Mouse (Mus musculus) forebrain, embryonic 16.5 days (tissue): Measurements from ENCODE around the gene Gpr37l1. TPM values are rescaled to one million over a fixed set of nuclear protein-coding genes. Genes with fewer than 3 reads are reported as not detected.
A peak's percentile ranks its signal among the peaks of the same experiment; 100 is the strongest.

ENCODE experiments used
- ATAC-seq: fragments of 200-750 bp; cut with Nextera tagmentation; 2 replicates; pipeline ENCODE4 v1.8.0; 2017; ENCODE audit warnings: mild to moderate bottlenecking, moderate library complexity
- H3K27ac ChIP-seq: fragments of 300-500 bp; sonication (generic); 2 replicates; pipeline ENCODE4 v1.5.1; 2014; ENCODE audit warnings: low read length, control low read depth
- H3K27me3 ChIP-seq: fragments of 300-500 bp; sonication (generic); replicated peaks from 2 replicates; pipeline ENCODE4 v1.6.1; 2014; ENCODE audit warnings: low read length; ENCODE audit not compliant: control insufficient read depth, insufficient read depth
- H3K36me3 ChIP-seq: fragments of 300-500 bp; sonication (generic); 2 replicates; pipeline ENCODE4 v1.6.1; 2014; ENCODE audit not compliant: control insufficient read depth, insufficient read depth
- H3K4me1 ChIP-seq: fragments of 300-500 bp; sonication (generic); replicated peaks from 2 replicates; pipeline ENCODE4 v1.6.1; 2014; ENCODE audit warnings: low read length; ENCODE audit not compliant: control insufficient read depth, insufficient read depth
- H3K4me2 ChIP-seq: fragments of 300-500 bp; sonication (generic); 2 replicates; pipeline ENCODE4 v1.6.1; 2014; ENCODE audit warnings: mild to moderate bottlenecking, low read length, control low read depth
- H3K4me3 ChIP-seq: fragments of 300-500 bp; sonication (generic); replicated peaks from 2 replicates; pipeline ENCODE4 v1.5.1; 2014; ENCODE audit warnings: mild to moderate bottlenecking, low read length, control low read depth
- H3K9ac ChIP-seq: fragments of 300-500 bp; sonication (generic); replicated peaks from 2 replicates; pipeline ENCODE4 v1.6.1; 2014; ENCODE audit warnings: low read depth, low read length, control low read depth
- H3K9me3 ChIP-seq: fragments of 300-500 bp; sonication (generic); 2 replicates; pipeline ENCODE4 v1.6.1; 2016; ENCODE audit warnings: low read length; ENCODE audit not compliant: control insufficient read depth
- WGBS: fragments of 180-500 bp; shearing (Covaris S2); extraction: QIAGEN DNeasy Blood & Tissue Kit; methylation state at CpG from one replicate; pipeline ENCODE4 v1.1.7; 2014; 5-methylcytosine and 5-hydroxymethylcytosine counted together
- polyA plus RNA-seq: library from polyadenylated mRNA; unstranded; fragments of >200 nt; fragmentation: Nextera tagmentation; extraction: Ambion mirVana; gene quantifications from 2 replicates; pipeline ENCODE4 v1.2.1, GENCODE M21; 2015

The Gpr37l1 gene
- polyA plus RNA-seq, 1 experiment from 2014 or later: 0.24 TPM

GRCm38 (mm10) chr1:135159074-135159473 is 8.4 kb downstream of the Gpr37l1 start:
- Histone ChIP-seq H3K27me3 (no peaks in the 10 kb centered on the region), H3K9ac (no peak overlapping the region), H3K27ac (peak overlapping the region; percentile 54; the same call in 1 of the 2 replicates), H3K4me1 (peaks cover 19% of the 10 kb centered on the region), H3K9me3 (no peaks in the 10 kb centered on the region), H3K4me2 (no peak overlapping the region), H3K36me3 (peaks cover 10% of the 10 kb centered on the region; the same call in 1 of the 2 replicates), H3K4me3 (no peak overlapping the region)
- ATAC-seq: peak; percentile 63
- 13% methylated on average over 7 of the region's 7 CpGs for WGBS

GRCm38 (mm10) chr1:135158633-135159032 is 8.8 kb downstream of the Gpr37l1 start:
- no peak overlapping the region for H3K9ac ChIP-seq
- H3K36me3 ChIP-seq: peaks cover 10% of the 10 kb centered on the region; the same call in 1 of the 2 replicates
- H3K27ac ChIP-seq: peak overlapping the region; percentile 60
- no peaks in the 10 kb centered on the region for H3K27me3 ChIP-seq
- 10% methylated on average over 5 of the region's 5 CpGs for WGBS
- peak; percentile 75 for ATAC-seq
- H3K4me1 ChIP-seq: peaks cover 22% of the 10 kb centered on the region
- H3K4me3 ChIP-seq: no peak overlapping the region
- no peaks in the 10 kb centered on the region for H3K9me3 ChIP-seq
- H3K4me2 ChIP-seq: no peak overlapping the region

- H3K9me3 ChIP-seq: no peaks in the 10 kb centered on the region
- WGBS: 85% methylated on average over 6 of the region's 6 CpGs
- peaks cover 28% of the 10 kb centered on the region for H3K4me1 ChIP-seq
- H3K9ac ChIP-seq: no peak overlapping the region
- no peak for ATAC-seq
- H3K27ac ChIP-seq: no peak overlapping the region
- H3K27me3 ChIP-seq: no peaks in the 10 kb centered on the region
- no peak overlapping the region for H3K4me3 ChIP-seq
- peaks cover 10% of the 10 kb centered on the region; the same call in 1 of the 2 replicates for H3K36me3 ChIP-seq
- no peak overlapping the region for H3K4me2 ChIP-seq
Observed at GRCm38 (mm10) chr1:135156300-135156699, 11.2 kb downstream of the Gpr37l1 start.

- Histone ChIP-seq H3K9me3 (no peaks in the 10 kb centered on the region), H3K4me2 (peak overlapping the region; percentile 42), H3K27me3 (no peaks in the 10 kb centered on the region), H3K36me3 (peaks cover 10% of the 10 kb centered on the region; the same call in 1 of the 2 replicates), H3K4me1 (peaks cover 42% of the 10 kb centered on the region), H3K4me3 (peak overlapping the region; percentile 18; the same call in 1 of the 2 replicates), H3K9ac (peak overlapping the region; percentile 58), H3K27ac (peak overlapping the region; percentile 88)
- peak; percentile 62 for ATAC-seq
- 2% methylated on average over 14 of the region's 14 CpGs for WGBS
Observed at GRCm38 (mm10) chr1:135154411-135154959, 13.0 kb downstream of the Gpr37l1 start.

- no peaks in the 10 kb centered on the region for H3K27me3 ChIP-seq
- H3K4me1 ChIP-seq: peaks cover 42% of the 10 kb centered on the region
- peak overlapping the region; percentile 58 for H3K9ac ChIP-seq
- ATAC-seq: no peak; the same call in 1 of the 2 replicates
- H3K36me3 ChIP-seq: peaks cover 10% of the 10 kb centered on the region; the same call in 1 of the 2 replicates
- no peaks in the 10 kb centered on the region for H3K9me3 ChIP-seq
- WGBS: 16% methylated on average over 13 of the region's 13 CpGs
- peak overlapping the region; percentile 88 for H3K27ac ChIP-seq
- peak overlapping the region; percentile 41 for H3K4me2 ChIP-seq
- peak overlapping the region; percentile 4; the same call in 1 of the 2 replicates for H3K4me3 ChIP-seq
Observed at GRCm38 (mm10) chr1:135154011-135154410, 13.5 kb downstream of the Gpr37l1 start.

GRCm38 (mm10) chr1:135148996-135149395 is 18.5 kb downstream of the Gpr37l1 start:
- Histone ChIP-seq H3K4me3 (peak overlapping the region; percentile 100), H3K27ac (peak overlapping the region; percentile 95), H3K4me2 (peak overlapping the region; percentile 93), H3K36me3 (no peaks in the 10 kb centered on the region), H3K9ac (0 out of 2 replicates have a peak overlapping the region, but pooled peaks have one; percentile 1), H3K9me3 (no peaks in the 10 kb centered on the region), H3K27me3 (no peaks in the 10 kb centered on the region), H3K4me1 (peaks cover 45% of the 10 kb centered on the region)
- WGBS: 13% methylated on average over 5 of the region's 5 CpGs
- ATAC-seq: no peak

GRCm38 (mm10) chr1:135148476-135148875 is 19.0 kb downstream of the Gpr37l1 start:
- Histone ChIP-seq H3K27me3 (no peaks in the 10 kb centered on the region), H3K4me2 (peak overlapping the region; percentile 93), H3K9ac (peak overlapping the region; percentile 99), H3K4me3 (peak overlapping the region; percentile 100), H3K4me1 (peaks cover 42% of the 10 kb centered on the region), H3K9me3 (no peaks in the 10 kb centered on the region), H3K27ac (peak overlapping the region; percentile 95), H3K36me3 (no peaks in the 10 kb centered on the region)
- ATAC-seq: no peak
- 59% methylated on average over 4 of the region's 4 CpGs for WGBS

GRCm38 (mm10) chr1:135147702-135148058 is 19.8 kb downstream of the Gpr37l1 start:
- Histone ChIP-seq H3K4me3 (peak overlapping the region; percentile 100), H3K36me3 (no peaks in the 10 kb centered on the region), H3K9ac (peak overlapping the region; percentile 99), H3K27ac (peak overlapping the region; percentile 95), H3K9me3 (no peaks in the 10 kb centered on the region), H3K27me3 (no peaks in the 10 kb centered on the region), H3K4me1 (peaks cover 42% of the 10 kb centered on the region), H3K4me2 (peak overlapping the region; percentile 93)
- peak; percentile 6 for ATAC-seq
- WGBS: 0% methylated on average over 7 of the region's 7 CpGs

GRCm38 (mm10) chr1:135146946-135147701 is 20.4 kb downstream of the Gpr37l1 start:
- Histone ChIP-seq H3K27ac (peak overlapping the region; percentile 95), H3K9me3 (no peaks in the 10 kb centered on the region), H3K4me1 (peaks cover 37% of the 10 kb centered on the region), H3K9ac (peak overlapping the region; percentile 99), H3K4me3 (peak overlapping the region; percentile 100), H3K36me3 (no peaks in the 10 kb centered on the region), H3K27me3 (no peaks in the 10 kb centered on the region), H3K4me2 (peak overlapping the region; percentile 93)
- under 1% methylated on average over 67 of the region's 69 CpGs for WGBS
- peak; percentile 59 for ATAC-seq
